Mouse (Mus musculus) heart, embryonic 10.5 days (tissue): ENCODE measurements around the gene Ccm2. TPM values are rescaled to one million over a fixed set of nuclear protein-coding genes. Genes with fewer than 3 reads are reported as not detected.
"Not testable (repeated sequence)": the region's sequence is repeated elsewhere in the genome, so short reads cannot be mapped to it uniquely, and the experiment has no call there.

Experiments used
- DNase-seq: peaks from one replicate; pipeline ENCODE4 v3.0.0-alpha.2; 2017; ENCODE audit warnings: low spot score
- H3K27ac ChIP-seq: fragments of 300-500 bp; sonication (generic); 2 replicates; pipeline ENCODE4 v1.5.1; 2016; ENCODE audit warnings: mild to moderate bottlenecking
- H3K27me3 ChIP-seq: fragments of 300-500 bp; sonication (generic); 2 replicates; pipeline ENCODE4 v1.6.1; 2016; ENCODE audit warnings: mild to moderate bottlenecking; ENCODE audit not compliant: poor library complexity, insufficient read depth, severe bottlenecking
- H3K36me3 ChIP-seq: fragments of 300-500 bp; sonication (generic); 2 replicates; pipeline ENCODE4 v1.6.1; 2016; ENCODE audit warnings: mild to moderate bottlenecking, moderate library complexity
- H3K4me1 ChIP-seq: fragments of 300-500 bp; sonication (generic); 2 replicates; pipeline ENCODE4 v1.6.1; 2016; ENCODE audit warnings: mild to moderate bottlenecking
- H3K4me3 ChIP-seq: fragments of 300-500 bp; sonication (generic); 2 replicates; pipeline ENCODE4 v1.5.1; 2016; ENCODE audit warnings: mild to moderate bottlenecking, moderate library complexity
- H3K9me3 ChIP-seq: fragments of 300-500 bp; sonication (generic); 2 replicates; pipeline ENCODE4 v1.6.1; 2016; ENCODE audit warnings: mild to moderate bottlenecking, moderate library complexity
- WGBS: fragments of 180-500 bp; shearing (Covaris S2); methylation state at CpG from one replicate; pipeline ENCODE4 v1.1.7; 2016; 5-methylcytosine and 5-hydroxymethylcytosine counted together
- polyA plus RNA-seq: library from polyadenylated mRNA; unstranded; fragments of >200 nt; fragmentation: Nextera tagmentation; extraction: Ambion mirVana; gene quantifications from 2 replicates; pipeline ENCODE4 v1.2.1, GENCODE M21; 2016

Ccm2 gene
- polyA plus RNA-seq, 1 experiment from 2014 or later: 108 TPM

- Histone ChIP-seq H3K4me1 (peaks cover 8% of the 10 kb centered on the region; the same call in 1 of the 2 replicates), H3K4me3 (no peak overlapping the region), H3K9me3 (no peaks in the 10 kb centered on the region), H3K36me3 (peaks cover 30% of the 10 kb centered on the region), H3K27ac (no peak overlapping the region), H3K27me3 (no peaks in the 10 kb centered on the region)
- 90% methylated on average over 8 of the region's 8 CpGs for WGBS
- no peak for DNase-seq
Observed at GRCm38 (mm10) chr11:6524165-6524879, 22.4 kb upstream of the Ccm2 start.

DNA sequence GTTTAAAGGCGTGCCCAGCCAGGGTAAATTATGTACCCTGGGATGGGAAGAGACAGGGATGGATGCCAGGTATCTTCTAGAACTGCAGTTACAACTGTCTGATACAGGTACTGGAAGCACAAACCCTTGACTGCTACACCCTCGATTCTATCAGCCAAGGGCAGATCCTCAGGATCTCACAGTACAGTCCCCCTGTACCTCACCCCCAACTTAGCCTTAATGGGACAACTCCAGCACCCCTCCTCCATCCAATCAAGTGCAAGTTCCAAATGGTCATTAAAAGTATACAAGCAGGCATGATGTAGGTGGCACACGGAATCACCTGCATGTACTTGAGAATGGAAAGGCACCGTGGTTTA, 21.8 kb upstream of the Ccm2 start:
- 90% methylated on average over 4 of the region's 4 CpGs for WGBS
- Histone ChIP-seq H3K27ac (no peak overlapping the region), H3K4me1 (peaks cover 8% of the 10 kb centered on the region; the same call in 1 of the 2 replicates), H3K9me3 (no peaks in the 10 kb centered on the region), H3K4me3 (no peak overlapping the region), H3K27me3 (no peaks in the 10 kb centered on the region), H3K36me3 (peaks cover 30% of the 10 kb centered on the region)
- no peak for DNase-seq

GRCm38 (mm10) chr11:6525241-6525640, 21.4 kb upstream of the Ccm2 start:
- H3K27me3 ChIP-seq: no peaks in the 10 kb centered on the region
- H3K4me3 ChIP-seq: no peak overlapping the region
- no peak for DNase-seq
- H3K27ac ChIP-seq: no peak overlapping the region
- no peaks in the 10 kb centered on the region for H3K9me3 ChIP-seq
- peaks cover 8% of the 10 kb centered on the region; the same call in 1 of the 2 replicates for H3K4me1 ChIP-seq
- peaks cover 30% of the 10 kb centered on the region for H3K36me3 ChIP-seq
- WGBS: 94% methylated on average over 1 of the region's 1 CpGs

DNA sequence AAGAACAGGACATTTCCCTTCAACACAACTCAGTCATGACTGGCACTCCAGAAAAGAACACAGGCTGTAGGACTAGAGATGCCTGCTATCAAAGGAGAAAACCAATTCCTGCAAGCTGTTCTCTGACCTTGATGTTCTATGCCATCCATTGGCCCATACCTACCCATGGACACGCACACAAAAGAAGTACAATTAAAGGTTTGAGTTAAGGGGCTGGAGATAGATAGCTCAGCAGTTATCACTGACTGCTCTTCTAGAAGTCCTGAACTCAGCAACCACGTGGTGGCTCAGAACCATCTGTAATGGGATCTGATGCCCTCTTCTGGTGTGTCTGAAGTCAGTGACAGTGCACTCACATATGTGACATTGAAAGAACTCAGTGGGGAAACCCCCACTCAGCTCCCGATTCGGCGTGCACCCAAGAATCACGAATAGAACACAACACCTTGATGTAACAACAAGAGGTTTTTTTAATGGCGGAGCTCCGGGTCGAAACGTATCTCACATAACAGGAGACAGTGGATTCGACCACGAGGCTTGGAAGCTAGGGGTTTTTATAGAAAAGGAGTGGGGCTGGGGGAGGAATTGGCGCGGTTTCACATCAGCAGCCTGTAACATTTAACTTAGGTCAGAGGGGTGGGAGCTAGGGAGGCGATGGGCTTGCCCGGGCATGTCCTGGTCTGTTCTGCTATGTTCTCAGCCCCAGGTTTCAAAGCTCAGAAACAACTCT, 20.0 kb upstream of the Ccm2 start:
- H3K27ac ChIP-seq: peak overlapping the region; percentile 96
- WGBS: 68% methylated on average over 16 of the region's 16 CpGs

DNA sequence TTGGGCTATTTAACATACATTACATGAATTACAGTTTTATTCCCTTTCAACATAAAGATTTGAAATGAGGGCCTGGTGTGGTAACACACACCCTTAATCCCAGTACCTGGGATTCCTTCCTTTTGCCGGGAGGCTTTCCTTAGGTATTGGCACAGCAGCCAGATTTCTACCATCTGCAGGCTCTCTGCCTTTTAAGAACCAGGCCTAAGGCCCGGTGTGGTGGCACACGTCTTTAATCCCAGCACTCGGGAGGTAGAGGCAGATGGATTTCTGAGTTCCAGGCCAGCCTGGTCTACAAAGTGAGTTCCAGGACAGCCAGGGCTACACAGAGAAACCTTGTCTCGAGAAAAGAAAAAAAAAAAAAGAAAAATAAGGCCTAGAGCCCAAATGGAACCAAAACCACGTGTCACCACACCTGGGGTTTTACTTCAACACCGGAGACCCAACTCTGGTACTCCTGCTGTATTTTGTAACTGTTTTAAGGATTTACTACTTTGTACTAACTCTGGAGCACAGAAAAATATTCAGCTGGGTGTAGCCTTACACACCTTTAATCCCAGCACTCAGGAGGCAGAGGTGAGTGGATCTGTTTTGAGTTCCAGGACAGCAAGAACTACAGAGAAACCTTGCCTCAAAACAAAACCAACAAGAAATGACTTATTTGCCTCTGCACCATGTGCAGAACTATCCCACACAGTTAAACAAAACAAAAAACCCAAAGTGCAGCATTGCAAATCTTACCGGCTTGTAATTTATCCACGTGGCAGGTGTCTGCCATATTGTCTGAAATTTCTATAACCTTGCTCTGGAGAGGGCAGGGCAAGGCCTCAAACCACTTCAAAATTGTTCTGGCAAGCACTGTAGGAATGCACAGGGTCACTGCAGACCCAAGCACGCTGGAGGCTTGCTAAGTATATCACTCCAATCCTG, 19.2 kb upstream of the Ccm2 start:
- H3K4me3 ChIP-seq: peak overlapping the region; percentile 79
- no peak for DNase-seq
- peak overlapping the region; percentile 96 for H3K27ac ChIP-seq
- no peaks in the 10 kb centered on the region for H3K9me3 ChIP-seq
- H3K27me3 ChIP-seq: no peaks in the 10 kb centered on the region
- 20% methylated on average over 10 of the region's 10 CpGs for WGBS
- H3K4me1 ChIP-seq: peaks cover 8% of the 10 kb centered on the region; the same call in 1 of the 2 replicates
- peaks cover 30% of the 10 kb centered on the region for H3K36me3 ChIP-seq

More for the DNA sequence above, 20.0 kb upstream of the Ccm2 start:
- Histone ChIP-seq H3K36me3 (peaks cover 30% of the 10 kb centered on the region), H3K4me3 (peak overlapping the region; percentile 79)
- not testable (repeated sequence) for H3K4me1 ChIP-seq, DNase-seq, H3K9me3 ChIP-seq, H3K27me3 ChIP-seq

DNA sequence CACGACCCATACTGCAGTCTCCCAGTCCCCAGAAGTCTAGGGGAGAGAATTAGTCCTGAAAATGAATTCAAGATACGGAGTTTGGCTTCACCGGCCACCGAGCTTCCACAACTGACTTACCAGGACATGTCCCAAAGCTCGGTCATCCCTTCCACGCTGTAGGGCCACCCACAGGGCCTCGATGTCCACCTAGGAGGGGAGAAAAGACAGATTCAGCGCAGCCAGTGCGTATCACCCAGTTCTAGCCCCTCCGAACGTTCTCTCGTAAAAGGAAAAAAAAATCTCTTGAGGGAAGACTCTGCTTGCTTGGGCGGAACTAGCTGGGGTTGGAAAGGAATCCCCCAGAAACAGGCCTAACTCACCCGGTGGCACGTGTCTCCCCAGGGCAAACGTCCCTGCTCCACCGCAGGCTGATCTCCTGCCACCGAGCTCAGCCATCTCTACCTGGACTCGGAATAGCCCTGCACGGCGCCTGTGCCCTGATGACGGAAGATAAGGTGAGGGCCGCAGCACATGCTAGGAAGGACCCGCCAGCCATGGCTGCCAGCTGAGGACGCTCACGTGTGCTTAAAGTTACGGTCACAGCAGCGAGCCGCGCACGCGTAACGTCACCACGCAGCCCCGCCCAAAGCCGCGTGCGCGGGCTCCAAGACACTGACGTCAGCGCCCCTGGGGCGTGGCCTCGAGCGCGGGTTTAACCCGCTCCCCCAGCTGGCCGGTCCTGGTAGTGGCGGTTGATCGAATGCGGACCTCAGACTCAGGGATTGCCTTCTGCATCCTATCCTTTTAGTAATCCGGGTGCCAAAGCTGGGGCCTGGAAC, 18.3 kb upstream of the Ccm2 start:
- Histone ChIP-seq H3K9me3 (no peaks in the 10 kb centered on the region), H3K27me3 (no peaks in the 10 kb centered on the region), H3K4me1 (peaks cover 8% of the 10 kb centered on the region; the same call in 1 of the 2 replicates), H3K36me3 (peaks cover 30% of the 10 kb centered on the region), H3K4me3 (peak overlapping the region; percentile 79), H3K27ac (peak overlapping the region; percentile 96)
- WGBS: under 1% methylated on average over 51 of the region's 51 CpGs
- peak; percentile 98 for DNase-seq

- H3K4me3 ChIP-seq: no peak overlapping the region
- WGBS: 86% methylated on average over 8 of the region's 8 CpGs
- no peaks in the 10 kb centered on the region for H3K9me3 ChIP-seq
- DNase-seq: no peak
- H3K27ac ChIP-seq: no peak overlapping the region
- H3K36me3 ChIP-seq: peaks cover 17% of the 10 kb centered on the region
- peaks cover 8% of the 10 kb centered on the region; the same call in 1 of the 2 replicates for H3K4me1 ChIP-seq
- no peaks in the 10 kb centered on the region for H3K27me3 ChIP-seq
Observed at GRCm38 (mm10) chr11:6529961-6530360, 16.7 kb upstream of the Ccm2 start.

DNA sequence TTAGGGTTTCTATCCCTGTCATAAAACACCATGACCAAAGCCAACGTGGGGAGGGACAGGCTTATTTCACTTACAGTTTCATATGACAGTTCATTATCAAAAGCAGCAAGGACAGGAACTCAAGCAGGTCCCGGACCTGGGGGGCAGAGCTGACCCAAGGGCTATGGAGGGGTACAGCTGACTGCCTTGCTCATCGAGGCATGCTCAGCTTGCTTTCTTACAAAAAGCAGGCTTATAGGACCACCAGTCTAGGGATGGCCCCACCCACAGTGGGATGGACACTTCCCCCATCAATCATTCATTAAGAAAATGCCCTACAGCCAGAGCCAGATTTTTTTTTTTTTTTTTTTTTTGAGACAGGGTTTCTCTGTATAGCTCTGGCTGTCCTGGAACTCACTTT, 15.9 kb upstream of the Ccm2 start:
- peaks cover 8% of the 10 kb centered on the region; the same call in 1 of the 2 replicates for H3K4me1 ChIP-seq
- peaks cover 9% of the 10 kb centered on the region for H3K36me3 ChIP-seq
- no peak for DNase-seq
- no peak overlapping the region for H3K27ac ChIP-seq
- H3K9me3 ChIP-seq: no peaks in the 10 kb centered on the region
- no peaks in the 10 kb centered on the region for H3K27me3 ChIP-seq
- H3K4me3 ChIP-seq: no peak overlapping the region
- WGBS: 84% methylated on average over 3 of the region's 3 CpGs

GRCm38 (mm10) chr11:6544683-6545082, 2.0 kb upstream of the Ccm2 start:
- Histone ChIP-seq H3K27ac (no peak overlapping the region), H3K27me3 (no peaks in the 10 kb centered on the region), H3K36me3 (0 out of 2 replicates have a peak, but pooled peaks cover 6% of the 10 kb centered on the region), H3K9me3 (no peaks in the 10 kb centered on the region), H3K4me1 (peaks cover 8% of the 10 kb centered on the region; the same call in 1 of the 2 replicates), H3K4me3 (no peak overlapping the region)
- 80% methylated on average over 3 of the region's 3 CpGs for WGBS
- DNase-seq: no peak

GRCm38 (mm10) chr11:6545186-6545856, 1.4 kb upstream of the Ccm2 start:
- no peak for DNase-seq
- WGBS: 92% methylated on average over 4 of the region's 4 CpGs
- peak overlapping the region; percentile 97 for H3K27ac ChIP-seq
- peaks cover 6% of the 10 kb centered on the region; the same call in 1 of the 2 replicates for H3K36me3 ChIP-seq
- no peak overlapping the region for H3K4me3 ChIP-seq
- no peaks in the 10 kb centered on the region for H3K9me3 ChIP-seq
- peaks cover 8% of the 10 kb centered on the region; the same call in 1 of the 2 replicates for H3K4me1 ChIP-seq
- H3K27me3 ChIP-seq: no peaks in the 10 kb centered on the region

GRCm38 (mm10) chr11:6545857-6546192, 862 bp upstream of the Ccm2 start:
- H3K27me3 ChIP-seq: no peaks in the 10 kb centered on the region
- peak overlapping the region; percentile 97 for H3K27ac ChIP-seq
- peak overlapping the region; percentile 84 for H3K4me3 ChIP-seq
- peaks cover 8% of the 10 kb centered on the region; the same call in 1 of the 2 replicates for H3K4me1 ChIP-seq
- peaks cover 6% of the 10 kb centered on the region; the same call in 1 of the 2 replicates for H3K36me3 ChIP-seq
- no peaks in the 10 kb centered on the region for H3K9me3 ChIP-seq
- DNase-seq: no peak
- 27% methylated on average over 3 of the region's 3 CpGs for WGBS
